Mouse (Mus musculus) splenic B cell, adult 2 months (primary cell): ENCODE measurements around the gene Eif2ak1.

Source experiments
- DNase-seq: peaks from one replicate; pipeline ENCODE4 v3.0.0-alpha.2; 2011; ENCODE audit warnings: low read depth, low spot score
- H3K27me3 ChIP-seq: 2 replicates; pipeline ENCODE4 v1.6.1; 2012; ENCODE audit warnings: mild to moderate bottlenecking, low read length, moderate library complexity, mixed read lengths; ENCODE audit not compliant: control insufficient read depth, poor library complexity, insufficient read depth, severe bottlenecking
- H3K36me3 ChIP-seq: 2 replicates; pipeline ENCODE4 v1.6.1; 2012; ENCODE audit warnings: mild to moderate bottlenecking, low read length, moderate library complexity, mixed read lengths; ENCODE audit not compliant: control insufficient read depth, poor library complexity, insufficient read depth, severe bottlenecking

The Eif2ak1 gene

DNA sequence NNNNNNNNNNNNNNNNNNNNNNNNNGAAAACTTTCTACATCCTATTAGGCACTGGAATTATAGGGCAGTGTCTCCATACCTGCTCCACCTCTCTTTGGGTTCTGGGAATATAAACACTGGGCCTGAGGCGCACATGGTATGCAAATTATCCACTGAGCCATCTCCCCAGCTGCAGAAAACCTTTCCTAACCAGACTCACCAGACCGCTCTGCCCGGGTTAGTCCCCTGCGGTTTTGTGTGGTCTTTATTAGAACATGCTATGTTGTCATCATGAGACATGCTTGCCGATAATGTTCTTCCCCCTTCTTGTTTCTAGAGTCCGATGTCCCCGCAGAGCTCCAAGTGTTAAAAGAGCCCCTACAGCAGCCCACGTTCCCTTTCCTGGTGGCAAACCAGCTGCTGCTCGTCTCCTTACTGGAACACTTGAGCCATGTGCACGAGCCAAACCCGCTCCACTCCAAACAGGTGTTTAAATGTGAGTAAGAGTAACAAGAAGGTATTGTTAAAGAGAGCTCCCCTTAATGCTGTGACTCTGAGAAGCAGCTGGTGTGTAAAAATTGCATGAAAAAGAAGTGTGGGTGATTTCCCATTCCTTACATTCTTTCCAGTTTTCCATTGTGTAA, 54.1 kb downstream of the Eif2ak1 start:
- Histone ChIP-seq H3K27me3 (no peaks in the 10 kb centered on the region), H3K36me3 (peaks cover 13% of the 10 kb centered on the region)
- DNase-seq = peak; percentile 49

DNA sequence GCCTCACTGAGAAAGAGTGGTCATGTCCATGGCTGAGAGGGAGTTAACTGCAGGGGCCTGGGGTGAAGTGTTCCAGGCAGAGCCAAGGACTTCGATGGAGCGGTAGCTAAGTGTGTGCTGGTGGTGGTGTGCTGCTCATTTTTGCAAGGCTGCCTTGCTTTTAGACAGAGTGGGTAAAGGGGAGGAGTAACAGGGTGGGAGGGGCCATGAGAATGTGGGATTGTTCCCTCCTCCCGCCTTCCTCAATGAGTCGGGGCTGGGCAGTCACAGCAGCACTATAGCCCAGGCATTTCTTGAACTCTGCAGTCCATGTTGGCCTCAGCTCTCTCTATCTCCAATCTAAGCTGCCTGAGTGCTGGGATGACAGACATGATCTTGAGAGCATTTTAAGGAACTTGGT, 57.0 kb downstream of the Eif2ak1 start:
- peaks cover 20% of the 10 kb centered on the region for H3K36me3 ChIP-seq
- DNase-seq = no peak
- no peaks in the 10 kb centered on the region for H3K27me3 ChIP-seq

DNA sequence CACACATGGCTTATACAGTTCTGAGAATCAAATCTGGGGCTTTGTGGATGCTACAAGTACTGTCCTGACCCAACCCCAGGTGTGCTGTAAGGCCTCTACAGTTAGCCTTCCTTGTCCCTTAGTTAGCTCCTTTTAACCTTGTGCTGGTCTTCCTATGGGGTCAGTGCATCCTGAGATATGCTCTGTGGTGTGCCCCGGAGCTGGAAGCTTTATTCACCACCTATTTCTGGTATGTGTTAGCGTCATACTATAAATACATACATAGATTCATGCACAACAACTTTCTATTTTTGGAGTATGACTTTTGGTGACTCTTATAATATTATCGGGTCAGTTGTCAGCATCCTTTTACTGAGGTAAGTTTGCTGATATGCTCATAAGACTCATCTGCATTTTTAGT, 67.7 kb downstream of the Eif2ak1 start:
- DNase-seq = no peak
- H3K27me3 ChIP-seq = no peaks in the 10 kb centered on the region
- peaks cover 23% of the 10 kb centered on the region for H3K36me3 ChIP-seq

DNA sequence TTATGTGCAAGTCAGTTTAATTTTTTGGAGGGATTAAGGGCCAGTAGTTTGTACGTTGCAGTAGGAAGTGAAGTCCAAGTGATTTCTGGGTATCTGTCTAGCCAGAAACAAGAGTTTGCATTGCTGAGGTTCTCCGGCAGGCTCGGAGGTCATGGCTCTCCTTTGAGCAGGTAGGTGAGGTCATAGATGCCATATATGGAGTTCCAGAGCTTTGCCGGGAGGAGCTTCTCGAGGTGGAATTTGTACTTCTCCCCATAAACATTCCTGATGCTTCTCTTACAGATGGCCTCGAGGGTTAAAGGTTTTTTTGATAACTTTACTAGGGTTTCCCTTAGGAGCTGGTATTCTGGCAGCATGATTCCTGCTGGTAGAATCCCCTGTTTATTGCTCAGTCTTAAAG, 73.2 kb downstream of the Eif2ak1 start:
- H3K27me3 ChIP-seq = no peaks in the 10 kb centered on the region
- H3K36me3 ChIP-seq = peaks cover 9% of the 10 kb centered on the region
- DNase-seq = no peak

DNA sequence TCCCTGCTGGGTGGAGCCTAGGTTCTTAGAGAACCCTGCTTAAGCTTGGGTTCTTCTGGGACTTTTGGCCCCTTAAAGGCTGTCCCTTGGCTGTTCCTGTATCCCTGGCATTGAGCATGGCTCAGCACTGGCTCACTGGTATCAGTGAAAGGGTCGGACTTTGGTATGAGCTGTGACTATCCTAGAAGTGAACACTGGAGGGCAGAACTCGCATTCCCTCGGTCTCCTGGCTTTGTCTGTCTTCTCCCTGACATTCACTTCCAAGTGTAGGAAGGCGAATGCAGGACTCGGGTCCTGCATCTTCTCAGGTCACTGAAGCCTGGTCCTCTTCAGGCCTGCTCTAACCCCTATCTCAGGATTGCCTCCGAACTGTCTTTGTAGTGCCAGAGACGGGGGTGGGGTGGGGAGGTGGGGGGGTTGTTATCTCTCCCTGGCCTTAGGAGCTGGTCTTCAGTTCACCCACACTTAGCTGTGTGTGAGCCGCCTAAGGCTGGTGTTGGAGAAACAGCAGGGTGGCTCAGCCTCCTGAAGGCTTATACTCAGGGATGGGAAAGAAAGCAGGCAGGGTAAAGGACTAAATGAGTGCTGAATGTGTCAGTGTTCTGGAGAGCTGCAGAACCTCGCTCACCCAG, 74.8 kb downstream of the Eif2ak1 start:
- no peak for DNase-seq
- Histone ChIP-seq H3K36me3 (peaks cover 6% of the 10 kb centered on the region), H3K27me3 (no peaks in the 10 kb centered on the region)

DNA sequence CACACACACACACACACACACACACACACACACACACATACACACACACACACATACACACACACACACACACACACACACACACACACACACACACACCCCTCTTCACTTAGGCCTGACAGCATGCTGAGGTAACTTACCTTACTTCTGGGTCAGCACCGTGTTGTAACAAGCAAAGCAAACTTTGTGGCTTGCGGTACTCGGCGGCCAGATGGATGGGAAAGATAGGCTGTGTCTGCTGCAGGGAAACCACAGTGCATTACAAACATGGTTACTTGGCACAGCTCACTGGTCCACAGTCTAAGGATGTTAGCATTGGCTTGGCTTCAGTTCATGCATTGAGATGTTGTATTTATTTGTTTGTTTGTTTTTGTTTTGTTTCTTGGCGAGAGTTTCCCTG, 75.8 kb downstream of the Eif2ak1 start:
- Histone ChIP-seq H3K27me3 (no peaks in the 10 kb centered on the region), H3K36me3 (peaks cover 11% of the 10 kb centered on the region)
- DNase-seq = no peak

DNA sequence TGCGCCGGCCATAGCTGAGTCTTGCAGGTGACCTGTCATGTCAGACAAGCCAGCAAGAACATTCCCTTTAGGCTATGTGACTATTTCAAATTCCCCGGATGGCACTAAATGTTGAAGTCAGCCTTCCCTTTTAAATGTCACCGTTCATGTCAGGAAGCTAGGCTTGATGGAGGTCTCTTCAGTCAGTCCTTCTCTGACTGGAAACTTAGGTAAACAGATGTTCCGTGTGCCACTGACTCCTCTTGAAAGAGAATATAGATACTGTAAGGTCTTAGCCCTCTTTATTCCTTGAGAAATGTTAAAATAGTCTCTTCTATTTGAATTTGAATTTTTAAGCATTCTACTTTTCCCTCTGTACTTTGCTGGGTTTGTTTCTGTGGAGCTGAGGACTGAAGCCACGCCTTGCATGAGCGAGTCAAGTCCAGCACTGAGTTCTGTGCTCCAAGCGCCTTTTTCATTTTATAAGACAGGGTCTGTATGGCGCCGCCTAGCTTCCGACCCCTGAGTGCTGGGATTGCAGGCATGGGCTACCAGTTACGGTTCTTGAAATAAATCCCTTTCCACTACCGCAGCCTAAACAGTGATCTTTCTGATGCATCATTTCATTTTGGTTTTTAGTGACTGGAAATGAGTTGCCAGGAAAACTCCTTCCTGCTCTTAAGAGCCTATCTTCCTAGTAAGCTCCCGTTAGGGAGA, 80.2 kb downstream of the Eif2ak1 start, which contains the start of gene Ankrd61:
Gene Ankrd61 (minus strand): TSS at position 51 of the 696 bp plus-strand sequence.
- Histone ChIP-seq H3K27me3 (no peaks in the 10 kb centered on the region), H3K36me3 (peaks cover 16% of the 10 kb centered on the region)
- no peak for DNase-seq

DNA sequence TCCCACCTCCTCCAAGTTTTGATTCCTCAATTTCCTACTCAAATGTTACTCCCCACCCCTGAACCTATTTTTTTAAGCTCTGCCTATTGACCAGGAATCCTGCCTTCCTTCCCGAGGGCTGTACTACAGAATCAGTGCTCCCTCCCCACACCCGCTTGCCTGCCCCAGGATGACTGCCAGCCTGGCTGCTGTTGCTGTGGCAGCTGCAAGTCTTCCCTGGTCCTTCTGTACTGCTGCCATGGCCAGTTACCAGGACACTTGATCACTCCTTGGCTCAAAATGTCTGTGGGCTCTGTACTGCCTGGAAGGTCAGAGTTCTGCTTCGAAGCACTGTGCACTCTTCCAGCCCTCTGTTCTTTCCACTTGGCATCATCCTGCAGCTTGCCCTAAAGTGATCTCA, 84.5 kb downstream of the Eif2ak1 start:
- Histone ChIP-seq H3K27me3 (no peaks in the 10 kb centered on the region), H3K36me3 (peaks cover 18% of the 10 kb centered on the region)
- DNase-seq = no peak

DNA sequence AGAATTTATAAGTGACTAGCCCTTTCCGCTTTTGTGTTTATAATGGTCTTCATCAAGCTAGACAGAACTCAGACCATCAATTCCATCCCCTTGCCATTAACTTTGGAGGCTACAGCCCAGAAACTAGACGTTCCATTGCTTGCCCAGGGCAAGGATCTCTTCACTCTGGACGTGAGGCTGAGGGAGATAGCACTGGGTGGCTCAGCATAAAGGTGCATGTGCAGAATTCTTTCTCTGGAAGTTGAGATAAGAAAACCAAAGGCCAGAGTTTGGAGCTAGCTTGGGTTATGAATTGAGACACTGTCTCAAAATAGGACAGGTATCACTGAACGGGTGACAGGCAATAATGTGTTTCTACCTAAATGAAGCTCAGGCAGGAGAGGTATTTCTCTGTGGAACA, 86.2 kb downstream of the Eif2ak1 start:
- no peak for DNase-seq
- peaks cover 12% of the 10 kb centered on the region for H3K36me3 ChIP-seq
- H3K27me3 ChIP-seq = no peaks in the 10 kb centered on the region

DNA sequence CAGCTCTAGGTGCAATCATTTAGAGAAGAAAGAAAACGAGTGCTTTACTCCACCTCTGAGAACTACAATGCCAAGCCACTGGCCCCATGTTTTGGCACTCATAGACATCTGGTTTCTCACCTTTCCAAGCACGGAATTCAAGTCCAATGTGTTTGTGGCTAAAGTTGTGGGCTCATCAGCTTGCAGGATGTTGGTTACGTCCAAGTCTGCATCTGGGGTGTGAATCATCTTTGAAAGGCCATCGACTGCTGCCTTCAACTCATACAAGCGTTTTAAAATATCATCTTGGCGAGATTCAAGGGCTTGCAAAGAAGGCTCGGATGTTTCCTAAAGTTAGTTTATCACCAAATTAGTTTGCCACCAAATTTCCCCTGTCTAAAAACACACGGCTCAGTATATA, 88.8 kb downstream of the Eif2ak1 start:
- Histone ChIP-seq H3K27me3 (no peaks in the 10 kb centered on the region), H3K36me3 (peaks cover 7% of the 10 kb centered on the region)
- DNase-seq = no peak

DNA sequence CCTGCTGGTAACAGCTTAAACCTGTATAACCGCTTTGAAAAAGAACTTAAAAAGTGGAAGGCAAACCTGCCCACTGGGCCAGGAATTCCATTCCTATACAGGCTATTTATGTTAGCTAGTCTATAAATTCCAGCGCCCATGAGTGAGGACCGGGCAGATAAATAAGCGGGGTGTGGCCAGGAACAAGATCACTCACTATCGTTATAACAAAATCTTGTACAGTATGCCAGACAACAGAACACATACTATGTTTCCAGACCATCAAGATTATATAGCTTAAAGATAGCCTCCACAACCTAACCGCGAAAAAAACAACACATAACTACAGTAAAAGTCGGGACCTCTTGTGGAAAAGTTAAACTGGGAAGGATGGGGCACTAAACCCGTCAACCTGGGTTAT, 91.3 kb downstream of the Eif2ak1 start:
- H3K36me3 ChIP-seq = no peaks in the 10 kb centered on the region; the same call in none of the 2 replicates
- no peaks in the 10 kb centered on the region for H3K27me3 ChIP-seq
- no peak for DNase-seq

DNA sequence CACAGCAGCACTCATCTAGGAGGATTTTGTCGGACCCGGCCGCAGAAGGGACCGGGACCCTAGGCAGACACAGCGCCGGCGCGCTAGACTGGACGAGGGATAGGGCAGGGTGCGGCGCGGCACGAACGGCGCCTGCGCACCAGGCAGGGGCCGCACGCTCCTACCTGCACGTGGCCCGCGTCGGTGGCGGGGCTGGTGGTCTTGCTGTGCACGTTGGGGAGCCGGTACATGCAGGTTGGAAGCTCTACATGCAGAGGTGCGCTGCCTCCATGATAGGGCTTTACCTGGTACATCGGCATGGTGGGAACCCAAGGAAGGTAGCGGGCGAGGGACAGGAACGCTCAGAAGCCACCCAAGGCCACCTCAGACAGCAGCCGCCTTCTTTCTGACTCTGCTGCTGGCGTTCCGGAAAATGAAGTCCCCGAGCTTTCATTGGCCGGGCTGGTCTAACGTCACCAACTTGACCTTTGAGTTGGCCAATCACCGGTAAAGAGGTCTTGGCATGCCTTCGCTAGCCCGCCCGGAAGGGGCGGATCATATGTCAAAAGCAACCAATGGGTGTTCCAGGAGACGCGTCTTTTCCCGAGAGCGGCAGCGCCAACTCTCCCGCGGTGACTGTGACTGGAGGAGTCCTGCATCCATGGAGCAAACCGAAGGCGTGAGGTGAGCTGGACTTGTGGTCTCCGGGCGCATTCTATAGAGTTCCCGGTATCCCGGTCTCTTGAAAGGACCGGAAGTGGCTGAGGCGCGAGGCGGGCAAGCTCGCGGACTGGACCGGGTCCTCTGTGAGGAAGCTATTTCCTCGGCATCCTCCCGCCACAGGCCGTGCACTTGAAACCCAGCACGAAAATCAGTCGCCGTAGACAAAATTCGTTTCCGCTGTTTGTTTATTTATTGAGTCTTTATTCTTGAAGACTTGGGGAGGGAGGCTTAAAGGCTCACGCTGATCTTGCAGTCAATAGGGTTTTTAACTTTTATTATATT, 92.1 kb downstream of the Eif2ak1 start, which contains the start of the genes Aimp2 and Pms2:
Gene Aimp2 (minus strand): TSS at position 431 of the 984 bp plus-strand sequence.
Gene Pms2 (plus strand): TSS at position 548 of the 984 bp plus-strand sequence.
- Histone ChIP-seq H3K36me3 (no peaks in the 10 kb centered on the region; the same call in none of the 2 replicates), H3K27me3 (no peaks in the 10 kb centered on the region)
- DNase-seq = peak; percentile 96

DNA sequence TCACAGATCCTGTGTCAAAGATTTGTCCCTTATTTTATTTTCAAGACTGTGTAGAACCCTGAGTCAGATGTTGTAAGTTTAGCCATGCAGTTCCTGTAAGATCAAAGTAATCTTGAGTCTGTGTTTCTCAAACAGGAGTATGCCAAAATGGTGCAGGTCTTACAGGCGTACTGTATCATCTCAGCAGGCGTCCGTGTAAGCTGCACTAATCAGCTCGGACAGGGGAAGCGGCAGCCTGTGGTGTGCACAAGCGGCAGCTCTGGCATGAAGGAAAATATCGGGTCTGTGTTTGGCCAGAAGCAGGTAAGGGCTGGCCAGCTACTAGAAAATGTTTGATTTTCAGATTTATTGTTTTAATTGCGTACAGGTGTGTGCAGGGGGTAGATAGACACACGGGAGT, 98.6 kb downstream of the Eif2ak1 start:
- Histone ChIP-seq H3K27me3 (no peaks in the 10 kb centered on the region), H3K36me3 (peaks cover 13% of the 10 kb centered on the region)
- no peak for DNase-seq

DNA sequence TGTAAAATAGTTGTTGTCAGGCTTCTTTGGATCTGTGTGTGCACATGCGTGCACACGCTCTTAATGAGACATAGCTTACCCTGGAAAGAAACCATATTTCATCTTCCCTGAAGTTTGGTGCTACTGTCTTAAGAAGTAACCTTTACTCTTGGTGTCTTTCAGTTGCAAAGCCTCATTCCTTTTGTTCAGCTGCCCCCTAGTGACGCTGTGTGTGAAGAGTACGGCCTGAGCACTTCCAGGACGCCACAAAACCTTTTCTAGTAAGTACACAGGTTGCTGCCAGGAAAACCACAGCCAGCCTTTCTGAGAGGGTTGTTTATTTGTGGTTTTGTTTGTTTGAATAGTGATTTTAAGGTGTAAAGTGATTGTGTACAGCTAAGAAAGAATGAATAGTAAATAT, 99.8 kb downstream of the Eif2ak1 start:
- DNase-seq = peak; percentile 75
- peaks cover 13% of the 10 kb centered on the region for H3K36me3 ChIP-seq
- no peaks in the 10 kb centered on the region for H3K27me3 ChIP-seq
